Mouse (Mus musculus): ENCODE results near the gene Gm7356.
"Not testable (repeated sequence)": the region's sequence is repeated elsewhere in the genome, so short reads cannot be mapped to it uniquely, and the experiment has no call there.

Gene Gm7356

DNA sequence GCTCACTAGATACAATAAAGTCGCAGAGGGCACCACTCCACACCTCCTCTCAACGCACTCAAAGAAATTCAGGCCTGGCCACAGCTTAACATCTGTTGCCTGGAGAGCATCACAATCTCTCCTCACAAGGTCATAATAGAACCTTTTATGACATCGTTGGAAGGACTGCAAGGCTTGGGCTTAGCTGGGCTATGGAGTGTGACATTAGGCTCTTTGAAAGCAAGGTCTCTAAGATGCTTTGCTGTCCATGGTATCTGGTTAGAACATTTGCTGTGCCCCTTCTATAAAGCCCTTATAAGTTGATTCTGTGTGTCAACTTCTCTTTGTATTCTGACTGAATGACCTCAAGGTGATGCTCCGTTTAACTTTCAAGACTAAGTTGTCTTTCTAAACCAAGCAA is at the start of gene Gm7356:
Gene Gm7356, minus strand, starts transcription at position 101 of the 400 bp plus-strand sequence.
- DNase-seq (ENCODE audit: low spot score in 2 of 2), result not testable (repeated sequence)

DNA sequence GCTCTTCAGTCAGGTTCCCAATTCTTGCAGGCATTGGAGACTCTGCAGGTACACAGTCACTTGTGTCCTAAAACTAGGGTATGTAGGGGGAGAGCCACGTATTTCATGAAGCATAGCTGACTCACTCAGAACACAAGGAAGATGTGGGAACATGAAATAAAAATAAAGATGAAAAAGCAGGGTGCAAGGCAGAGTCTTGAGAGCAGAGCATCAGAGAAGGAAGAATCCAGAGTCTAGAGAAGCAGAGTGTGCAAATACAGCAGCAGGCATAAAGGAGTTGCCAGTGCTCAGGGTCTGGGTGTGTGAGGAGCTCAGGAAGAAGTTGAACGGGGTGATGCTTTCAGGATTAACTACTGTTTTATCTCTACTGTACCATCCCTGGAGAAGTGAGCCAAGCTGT is 38.4 kb upstream of the Gm7356 start:
- DNase-seq (ENCODE audit: low spot score in 2 of 2), result not testable (repeated sequence)

DNA sequence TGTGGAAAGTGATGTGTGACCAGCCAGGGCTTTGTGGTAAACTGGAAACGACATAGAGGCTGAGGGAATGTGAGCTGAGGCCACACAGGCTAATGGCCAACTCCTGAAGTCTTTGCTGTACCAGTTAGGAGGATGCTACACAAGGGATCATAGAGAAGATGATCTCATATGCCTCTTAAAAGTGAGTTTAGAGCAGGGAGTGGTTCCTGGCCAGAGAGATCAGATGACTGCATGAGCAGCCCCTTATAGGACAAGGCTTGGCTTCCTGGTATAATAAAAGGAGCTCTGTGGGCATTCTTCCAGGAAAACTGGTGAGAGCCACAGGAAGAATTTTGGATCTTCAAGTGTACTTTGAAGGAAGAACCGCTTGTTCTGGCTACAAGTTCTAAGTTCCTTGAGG is 33.5 kb upstream of the Gm7356 start:
- not testable (repeated sequence) for DNase-seq (ENCODE audit: low spot score in 2 of 2)

DNA sequence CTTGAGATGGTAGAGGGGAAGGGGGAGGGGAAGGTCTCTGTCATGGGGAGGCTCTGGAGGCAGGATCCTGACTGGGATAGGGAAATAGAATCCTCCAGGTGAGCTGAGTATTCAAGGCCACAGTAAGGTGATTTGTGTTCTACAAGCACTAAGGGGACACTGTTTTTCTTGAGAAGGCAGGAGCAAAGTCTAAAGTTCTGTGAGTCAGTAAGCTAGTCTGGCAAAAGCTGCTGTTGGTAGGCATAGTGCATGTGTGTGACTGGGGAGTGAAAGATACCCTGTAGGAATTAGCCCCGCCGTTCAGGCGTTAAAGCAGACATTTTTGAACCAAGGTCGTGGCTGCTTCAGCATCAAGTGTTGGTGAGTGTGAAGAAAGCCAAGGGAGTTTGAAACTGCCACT is 32.6 kb upstream of the Gm7356 start:
- DNase-seq (ENCODE audit: low spot score in 2 of 2), result not testable (repeated sequence)

DNA sequence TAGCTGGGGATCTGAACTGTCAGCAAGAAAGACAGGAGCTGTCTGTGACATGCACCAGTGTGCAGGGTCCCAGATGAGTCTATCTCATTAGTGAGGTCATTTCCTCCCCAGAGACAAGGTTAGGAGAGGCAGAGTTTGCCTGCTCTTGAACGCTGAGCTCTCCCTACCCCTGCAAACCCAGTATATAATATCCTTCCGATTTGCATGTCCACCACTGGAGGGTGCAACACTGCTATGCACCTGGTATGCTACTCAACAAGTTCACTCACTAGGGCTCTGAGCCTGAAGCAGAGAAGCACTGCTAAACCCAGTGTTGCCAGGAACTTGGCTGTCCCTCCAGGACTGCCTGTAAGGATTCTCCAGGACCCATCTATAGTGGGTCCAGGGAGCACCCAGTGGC is 10.1 kb downstream of the Gm7356 start:
- not testable (repeated sequence) for DNase-seq (ENCODE audit: low spot score in 2 of 2)

DNA sequence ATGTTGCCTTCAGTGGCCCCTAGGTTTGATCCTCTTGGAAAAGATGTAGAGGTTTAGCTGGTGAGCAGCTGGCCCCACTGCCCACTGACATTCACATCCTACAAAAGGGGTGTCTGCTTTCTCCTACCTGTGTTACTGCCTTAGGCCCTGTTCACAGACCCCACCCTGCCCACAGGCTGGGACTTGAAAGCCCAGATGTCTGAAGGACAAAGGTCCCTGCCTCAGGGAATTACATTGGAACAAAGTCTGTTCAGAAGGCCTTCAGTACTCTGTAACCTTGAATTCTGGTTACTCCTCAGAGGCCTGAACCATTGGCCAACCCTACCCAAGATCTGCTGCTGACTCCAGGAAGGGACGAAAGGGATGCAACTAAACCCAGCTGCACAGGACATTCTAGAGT is 15.8 kb downstream of the Gm7356 start:
- DNase-seq (ENCODE audit: low spot score in 2 of 2), result no peak

DNA sequence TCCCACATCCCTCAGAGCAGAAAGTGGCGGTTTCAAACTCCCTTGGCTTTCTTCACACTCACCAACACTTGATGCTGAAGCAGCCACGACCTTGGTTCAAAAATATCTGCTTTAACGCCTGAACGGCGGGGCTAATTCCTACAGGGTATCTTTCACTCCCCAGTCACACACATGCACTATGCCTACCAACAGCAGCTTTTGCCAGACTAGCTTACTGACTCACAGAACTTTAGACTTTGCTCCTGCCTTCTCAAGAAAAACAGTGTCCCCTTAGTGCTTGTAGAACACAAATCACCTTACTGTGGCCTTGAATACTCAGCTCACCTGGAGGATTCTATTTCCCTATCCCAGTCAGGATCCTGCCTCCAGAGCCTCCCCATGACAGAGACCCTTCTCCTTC is 32.7 kb downstream of the Gm7356 start:
- DNase-seq (ENCODE audit: low spot score in 2 of 2), result not testable (repeated sequence)

DNA sequence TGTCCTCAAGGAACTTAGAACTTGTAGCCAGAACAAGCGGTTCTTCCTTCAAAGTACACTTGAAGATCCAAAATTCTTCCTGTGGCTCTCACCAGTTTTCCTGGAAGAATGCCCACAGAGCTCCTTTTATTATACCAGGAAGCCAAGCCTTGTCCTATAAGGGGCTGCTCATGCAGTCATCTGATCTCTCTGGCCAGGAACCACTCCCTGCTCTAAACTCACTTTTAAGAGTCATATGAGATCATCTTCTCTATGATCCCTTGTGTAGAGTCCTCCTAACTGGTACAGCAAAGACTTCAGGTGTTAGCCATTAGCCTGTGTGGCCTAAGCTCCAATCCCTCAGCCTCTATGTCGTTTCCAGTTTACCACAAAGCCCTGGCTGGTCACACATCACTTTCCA is 33.6 kb downstream of the Gm7356 start:
- DNase-seq (ENCODE audit: low spot score in 2 of 2), result not testable (repeated sequence)

DNA sequence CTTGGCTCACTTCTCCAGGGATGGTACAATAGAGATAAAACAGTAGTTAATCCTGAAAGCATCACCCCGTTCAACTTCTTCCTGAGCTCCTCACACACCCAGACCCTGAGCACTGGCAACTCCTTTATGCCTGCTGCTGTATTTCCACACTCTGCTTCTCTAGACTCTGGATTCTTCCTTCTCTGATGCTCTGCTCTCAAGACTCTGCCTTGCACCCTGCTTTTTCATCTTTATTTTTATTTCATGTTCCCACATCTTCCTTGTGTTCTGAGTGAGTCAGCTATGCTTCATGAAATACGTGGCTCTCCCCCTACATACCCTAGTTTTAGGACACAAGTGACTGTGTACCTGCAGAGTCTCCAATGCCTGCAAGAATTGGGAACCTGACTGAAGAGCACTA is 38.5 kb downstream of the Gm7356 start:
- not testable (repeated sequence) for DNase-seq (ENCODE audit: low spot score in 2 of 2)

DNA sequence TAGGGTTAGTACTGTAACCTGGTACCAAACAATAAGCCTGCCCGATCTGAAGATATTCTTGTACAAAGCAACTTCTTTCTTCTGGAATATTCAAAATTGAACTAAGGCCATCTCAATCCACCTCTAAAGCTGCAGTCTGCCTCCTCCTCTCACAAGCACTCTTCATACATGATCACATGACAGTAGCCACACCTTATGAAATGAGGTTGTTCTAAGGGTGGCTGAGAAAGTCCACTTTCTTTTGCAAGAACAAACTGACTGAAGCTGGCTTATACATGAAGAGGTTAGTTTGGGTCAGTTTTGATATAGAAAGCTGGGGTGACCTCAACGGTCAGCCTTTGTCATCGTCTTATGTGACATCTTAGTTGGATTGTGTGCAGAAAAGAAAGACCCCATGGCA is 41.3 kb downstream of the Gm7356 start:
- not testable (repeated sequence) for DNase-seq (ENCODE audit: low spot score in 2 of 2)

DNA sequence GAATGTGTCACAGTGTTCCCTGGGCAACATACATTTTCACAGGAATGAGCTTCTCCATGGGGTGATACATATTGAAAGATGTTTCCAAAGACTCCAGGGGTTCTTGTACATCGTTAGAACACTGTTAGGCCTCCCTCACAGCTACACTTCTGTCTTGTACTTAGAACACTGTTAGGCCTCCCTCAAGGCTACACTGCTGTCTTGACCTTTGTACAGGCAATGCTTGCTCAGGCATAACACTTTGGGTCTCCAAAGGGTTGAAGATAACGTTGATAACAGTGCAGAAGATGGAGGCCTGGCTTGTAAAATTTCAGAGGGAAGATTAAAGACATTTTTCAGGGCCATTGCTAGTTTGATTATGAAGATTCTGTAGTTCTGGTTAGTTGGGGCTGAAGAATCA is 45.4 kb downstream of the Gm7356 start:
- not testable (repeated sequence) for DNase-seq (ENCODE audit: low spot score in 2 of 2)

DNA sequence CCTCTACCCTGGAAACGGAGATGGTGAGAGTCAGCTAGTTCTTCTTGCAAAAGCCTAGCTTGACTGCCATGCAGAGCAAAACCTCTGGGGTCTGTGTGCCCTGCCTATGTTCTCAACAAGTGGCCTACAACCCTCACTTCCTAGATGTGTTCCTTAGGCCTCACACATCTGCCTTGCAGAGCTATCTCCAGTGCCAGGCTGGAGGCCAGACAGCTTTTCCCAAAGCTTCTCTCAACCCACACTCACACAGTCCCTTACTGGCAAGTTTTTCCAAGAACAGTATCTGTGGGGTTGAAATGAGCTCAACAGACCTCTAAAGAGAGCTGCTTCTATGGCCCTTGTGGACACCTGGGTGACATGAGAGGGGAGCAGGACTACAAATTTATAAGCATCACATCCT is 51.9 kb downstream of the Gm7356 start:
- not testable (repeated sequence) for DNase-seq (ENCODE audit: low spot score in 2 of 2)
